Mouse (Mus musculus) kidney, postnatal 0 days (tissue): Measurements from ENCODE around the gene Tmem163. TPM values are rescaled to one million over a fixed set of nuclear protein-coding genes. Genes with fewer than 3 reads are reported as not detected.

Source experiments
- ATAC-seq: fragments of 200-750 bp; cut with Nextera tagmentation; replicated peaks from 2 replicates; pipeline ENCODE4 v1.8.0; 2017; ENCODE audit warnings: low read depth, moderate number of reproducible peaks, moderate TSS enrichment, moderate library complexity; ENCODE audit not compliant: low FRiP score
- DNase-seq: peaks from one replicate; pipeline ENCODE4 v3.0.0-alpha.2; 2016; ENCODE audit warnings: low spot score
- H3K27ac ChIP-seq: fragments of 300-500 bp; sonication (generic); 2 replicates; pipeline ENCODE4 v1.5.1; 2014; ENCODE audit warnings: mild to moderate bottlenecking
- H3K27me3 ChIP-seq: fragments of 300-500 bp; sonication (generic); 2 replicates; pipeline ENCODE4 v1.6.1; 2014; ENCODE audit warnings: low read length, mixed read lengths; ENCODE audit not compliant: insufficient read depth
- H3K36me3 ChIP-seq: fragments of 300-500 bp; sonication (generic); 2 replicates; pipeline ENCODE4 v1.6.1; 2014; ENCODE audit warnings: low read length, mixed read lengths; ENCODE audit not compliant: insufficient read depth
- H3K4me1 ChIP-seq: fragments of 300-500 bp; sonication (generic); replicated peaks from 2 replicates; pipeline ENCODE4 v1.6.1; 2014; ENCODE audit warnings: antibody characterized with exemption, low read length, mixed read lengths; ENCODE audit not compliant: insufficient read depth
- H3K4me2 ChIP-seq: fragments of 300-500 bp; sonication (generic); 2 replicates; pipeline ENCODE4 v1.6.1; 2014; ENCODE audit warnings: mild to moderate bottlenecking, low read length, moderate library complexity, mixed read lengths
- H3K4me3 ChIP-seq: fragments of 300-500 bp; sonication (generic); replicated peaks from 2 replicates; pipeline ENCODE4 v1.5.1; 2014; ENCODE audit warnings: low read depth, low read length
- H3K9ac ChIP-seq: fragments of 300-500 bp; sonication (generic); 2 replicates; pipeline ENCODE4 v1.6.1; 2014; ENCODE audit warnings: low read depth, low read length
- H3K9me3 ChIP-seq: fragments of 300-500 bp; sonication (generic); replicated peaks from 2 replicates; pipeline ENCODE4 v1.6.1; 2016; ENCODE audit warnings: low read length, inconsistent platforms, mixed read lengths
- CTCF ChIP-seq: IDR thresholded peaks from 2 replicates; pipeline ENCODE4 v1.5.1; 2016; ENCODE audit warnings: antibody characterized with exemption, low read depth, mild to moderate bottlenecking, moderate library complexity
- WGBS: fragments of 180-500 bp; shearing (Covaris S2); extraction: QIAGEN DNeasy Blood & Tissue Kit; methylation state at CpG from one replicate; pipeline ENCODE4 v1.1.7; 2014; 5-methylcytosine and 5-hydroxymethylcytosine counted together
- polyA plus RNA-seq: library from polyadenylated mRNA; unstranded; fragments of >200 nt; fragmentation: Nextera tagmentation; extraction: Ambion mirVana; gene quantifications from 2 replicates; pipeline ENCODE4 v1.2.1, GENCODE M21; 2015

The Tmem163 gene
- polyA plus RNA-seq, 1 experiment from 2014 or later = 2.1 TPM

- no peak overlapping the region for H3K4me3 ChIP-seq
- H3K4me2 ChIP-seq = no peak overlapping the region
- no peaks in the 10 kb centered on the region for H3K36me3 ChIP-seq
- no peaks in the 10 kb centered on the region for H3K9me3 ChIP-seq
- no peak for DNase-seq
- H3K9ac ChIP-seq = no peak overlapping the region
- H3K4me1 ChIP-seq = no peaks in the 10 kb centered on the region
- no peak for ATAC-seq
- no peak for TF ChIP-seq CTCF
- WGBS = 25% methylated on average over 5 of the region's 5 CpGs
- H3K27ac ChIP-seq = no peak overlapping the region
- H3K27me3 ChIP-seq = no peaks in the 10 kb centered on the region
These were observed 142.9 kb downstream of the Tmem163 start for GRCm38 (mm10) chr1:127536448-127536847.

GRCm38 (mm10) chr1:127531723-127532122, 147.6 kb downstream of the Tmem163 start:
- Histone ChIP-seq H3K4me2 (peak overlapping the region; percentile 11; the same call in 1 of the 2 replicates), H3K36me3 (no peaks in the 10 kb centered on the region), H3K27me3 (no peaks in the 10 kb centered on the region), H3K9me3 (no peaks in the 10 kb centered on the region), H3K9ac (no peak overlapping the region), H3K4me3 (no peak overlapping the region), H3K4me1 (no peaks in the 10 kb centered on the region), H3K27ac (no peak overlapping the region)
- DNase-seq (no peak), ATAC-seq (0 out of 2 replicates have a peak, but pooled peaks have one; percentile 9)
- 59% methylated on average over 5 of the region's 5 CpGs for WGBS
- TF ChIP-seq CTCF = no peak

GRCm38 (mm10) chr1:127530849-127531580, 148.3 kb downstream of the Tmem163 start:
- Histone ChIP-seq H3K9me3 (no peaks in the 10 kb centered on the region), H3K27me3 (no peaks in the 10 kb centered on the region), H3K9ac (no peak overlapping the region), H3K4me3 (no peak overlapping the region), H3K4me1 (no peaks in the 10 kb centered on the region), H3K27ac (no peak overlapping the region), H3K36me3 (no peaks in the 10 kb centered on the region), H3K4me2 (peak overlapping the region; percentile 11; the same call in 1 of the 2 replicates)
- no peak for TF ChIP-seq CTCF
- ATAC-seq (peak; percentile 77), DNase-seq (peak; percentile 80)
- WGBS = 22% methylated on average over 14 of the region's 14 CpGs

GRCm38 (mm10) chr1:127523364-127523763, 156.0 kb downstream of the Tmem163 start:
- 71% methylated on average over 8 of the region's 8 CpGs for WGBS
- Histone ChIP-seq H3K4me1 (no peaks in the 10 kb centered on the region), H3K4me2 (no peak overlapping the region), H3K27me3 (no peaks in the 10 kb centered on the region), H3K9ac (no peak overlapping the region), H3K4me3 (no peak overlapping the region), H3K27ac (no peak overlapping the region), H3K9me3 (no peaks in the 10 kb centered on the region), H3K36me3 (no peaks in the 10 kb centered on the region)
- ATAC-seq (peak; percentile 54; the same call in 1 of the 2 replicates), DNase-seq (no peak)
- TF ChIP-seq CTCF = no peak

- Histone ChIP-seq H3K4me1 (no peaks in the 10 kb centered on the region), H3K9me3 (no peaks in the 10 kb centered on the region), H3K9ac (no peak overlapping the region), H3K27me3 (no peaks in the 10 kb centered on the region), H3K4me2 (no peak overlapping the region), H3K4me3 (no peak overlapping the region), H3K27ac (no peak overlapping the region), H3K36me3 (no peaks in the 10 kb centered on the region)
- ATAC-seq (no peak), DNase-seq (no peak)
- over 99% methylated on average over 10 of the region's 10 CpGs for WGBS
- no peak for TF ChIP-seq CTCF
These were observed 164.5 kb downstream of the Tmem163 start for GRCm38 (mm10) chr1:127514888-127515287.

- Histone ChIP-seq H3K27me3 (no peaks in the 10 kb centered on the region), H3K4me2 (no peak overlapping the region), H3K36me3 (no peaks in the 10 kb centered on the region), H3K4me1 (no peaks in the 10 kb centered on the region), H3K27ac (no peak overlapping the region), H3K4me3 (no peak overlapping the region), H3K9me3 (no peaks in the 10 kb centered on the region), H3K9ac (no peak overlapping the region)
- no peak for DNase-seq
- WGBS = 56% methylated on average over 3 of the region's 3 CpGs
- no peak for TF ChIP-seq CTCF
- no peak for ATAC-seq
These were observed 164.9 kb downstream of the Tmem163 start for GRCm38 (mm10) chr1:127514479-127514878.
